Mouse (Mus musculus) granulocyte monocyte progenitor cell, adult 5-6 weeks (primary cell): ENCODE measurements at regions not wholly inside any gene's neighbourhood (a gene's known extent, or its start where the extent isn't known, plus 50 kb on each side); places are given as distances from the start of the nearest gene placed in this dataset.

Experiments
- ATAC-seq: replicated peaks from 2 replicates; pipeline ENCODE4 v1.8.0; 2016; ENCODE audit warnings: mild to moderate bottlenecking, moderate TSS enrichment, inconsistent platforms; ENCODE audit not compliant: poor library complexity, severe bottlenecking

GRCm38 (mm10) chr6:139391307-139391706, 110.5 kb downstream of the Rergl start:
- no peak for ATAC-seq

DNA sequence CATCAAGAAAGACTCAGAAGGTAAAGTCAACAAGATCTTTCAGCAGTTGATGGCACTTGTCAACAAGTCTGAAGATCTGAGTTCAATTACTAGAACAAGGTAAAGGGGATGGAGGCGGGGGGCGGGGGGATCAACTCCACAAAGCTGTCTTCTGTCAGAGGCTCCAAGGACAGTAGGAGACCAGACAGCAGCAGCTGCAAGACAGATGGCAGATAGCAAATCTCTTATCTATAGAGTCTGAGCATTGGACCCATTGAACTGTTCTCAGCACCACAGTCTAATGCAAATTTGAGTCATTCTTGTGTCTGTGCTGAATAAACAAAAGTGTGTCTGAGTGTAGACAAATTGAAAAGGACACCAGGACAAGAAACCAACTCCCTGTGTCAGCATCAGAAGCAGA, 150.8 kb downstream of the Rergl start:
- no peak for ATAC-seq

DNA sequence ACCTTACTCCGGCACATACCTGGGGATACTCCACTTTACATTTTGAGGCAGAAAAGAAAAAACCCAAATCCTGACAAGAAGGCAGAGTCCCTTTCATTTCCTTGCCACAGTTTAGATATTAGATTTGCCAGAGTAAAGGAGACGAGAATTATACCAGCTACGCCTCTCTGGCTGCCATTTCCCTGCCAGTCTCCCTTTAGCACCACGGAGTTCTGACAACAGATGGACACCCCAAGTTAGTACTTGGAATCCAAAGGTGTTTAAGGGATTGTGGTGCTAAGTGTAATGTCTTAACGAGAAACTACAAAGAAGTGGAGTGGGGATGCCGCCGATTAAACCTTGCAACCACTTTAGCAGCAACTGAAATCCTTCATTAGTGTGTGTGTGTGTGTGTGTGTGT, 176.6 kb downstream of the Rergl start:
- no peak for ATAC-seq

DNA sequence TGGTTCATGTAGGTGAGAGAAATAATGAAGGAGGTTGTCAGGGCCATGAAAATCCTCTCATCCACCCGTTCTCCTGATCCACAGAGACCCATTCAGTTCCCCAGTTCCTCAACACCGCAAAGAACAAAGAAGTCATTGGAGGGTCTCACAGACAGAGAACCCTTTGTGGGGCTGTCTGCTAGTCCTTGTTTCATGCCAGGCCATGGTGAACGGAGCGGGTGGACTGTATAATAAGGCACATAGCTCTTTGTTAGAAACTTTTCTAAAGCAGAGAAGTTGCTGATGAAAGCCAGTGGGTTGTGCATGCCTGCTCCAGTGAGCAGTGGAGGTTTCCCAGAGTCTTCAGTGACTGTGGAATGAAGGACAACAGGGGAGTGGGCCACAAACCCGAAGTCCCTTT, 194.1 kb downstream of the Rergl start:
- no peak for ATAC-seq

DNA sequence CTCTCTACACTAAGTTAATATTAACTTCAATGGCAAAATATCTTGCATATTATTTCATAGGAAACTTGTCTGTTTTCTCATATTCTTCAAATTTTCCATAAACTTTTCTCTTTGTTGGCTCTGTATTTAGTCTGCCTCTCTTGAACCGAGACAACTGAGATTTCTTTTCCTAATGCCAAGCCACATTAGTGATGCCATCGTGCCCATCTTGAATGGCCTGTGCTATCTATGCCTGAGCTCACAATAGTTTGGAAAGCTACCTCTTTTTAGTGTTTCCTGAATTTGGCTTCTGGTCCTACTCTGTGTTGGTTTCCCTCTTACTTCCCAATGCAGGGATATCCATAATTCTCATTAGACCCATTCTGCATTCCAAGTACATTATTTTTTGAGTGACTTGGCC, 197.5 kb downstream of the Rergl start:
- ATAC-seq: no peak

GRCm38 (mm10) chr6:139295701-139296100, 206.1 kb downstream of the Rergl start:
- ATAC-seq: no peak

DNA sequence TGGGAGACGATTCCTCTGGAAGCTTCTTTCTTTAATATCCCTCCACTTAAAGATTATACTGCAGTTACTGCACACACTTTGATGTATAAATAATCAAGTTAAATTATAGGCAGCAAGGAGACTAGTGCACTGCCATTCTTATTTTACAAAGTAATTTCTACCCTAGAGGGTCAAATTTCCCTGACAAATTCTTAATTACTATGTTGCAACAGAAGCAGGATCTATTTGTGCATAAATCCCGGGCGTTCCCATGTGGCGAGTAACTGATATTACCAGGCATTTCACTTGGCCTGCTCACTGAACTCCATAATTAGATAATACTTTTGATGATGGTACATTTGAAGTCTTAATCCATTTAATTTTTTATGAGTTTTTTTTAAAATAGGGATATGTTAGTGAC, 222.7 kb downstream of the Rergl start:
- ATAC-seq: no peak

- ATAC-seq: no peak
Observed at GRCm38 (mm10) chr6:139275512-139275911, 226.3 kb downstream of the Rergl start.

GRCm38 (mm10) chr6:139253704-139254103, 248.1 kb downstream of the Rergl start:
- no peak for ATAC-seq

DNA sequence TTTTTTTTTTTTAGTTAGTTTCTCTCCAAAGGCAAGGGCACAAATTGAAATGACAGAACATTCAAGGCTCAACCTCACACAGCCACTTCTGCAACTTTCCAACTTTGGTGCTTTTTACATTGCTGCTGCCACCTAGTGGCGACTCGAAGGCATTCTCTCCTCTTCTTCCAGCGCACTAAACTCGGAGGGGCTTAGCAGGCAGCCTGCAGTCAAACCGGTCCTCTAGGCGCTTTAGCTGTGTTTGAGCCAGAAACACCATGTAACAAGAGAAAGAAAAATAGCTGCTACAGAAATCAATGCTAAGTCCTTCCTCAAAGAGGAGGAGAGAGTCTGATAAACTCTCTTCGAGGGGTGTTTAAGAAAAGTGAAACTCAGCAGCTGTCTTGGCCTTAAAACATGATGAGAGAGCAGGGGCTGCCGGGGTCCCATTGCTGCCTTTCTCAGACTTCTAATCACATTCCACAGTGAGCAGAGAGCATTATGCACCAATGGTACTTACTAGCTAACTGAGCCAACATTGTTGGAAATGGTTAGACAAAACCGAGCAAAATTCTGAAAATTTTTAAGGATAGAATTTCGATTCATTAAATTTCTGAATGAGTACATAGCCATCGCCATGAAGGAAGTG, 252.7 kb downstream of the Rergl start:
- peak; percentile 92 for ATAC-seq

GRCm38 (mm10) chr6:139226127-139226526, 275.6 kb downstream of the Rergl start:
- ATAC-seq: no peak

GRCm38 (mm10) chr6:139214488-139214887, 287.3 kb downstream of the Rergl start:
- no peak for ATAC-seq

DNA sequence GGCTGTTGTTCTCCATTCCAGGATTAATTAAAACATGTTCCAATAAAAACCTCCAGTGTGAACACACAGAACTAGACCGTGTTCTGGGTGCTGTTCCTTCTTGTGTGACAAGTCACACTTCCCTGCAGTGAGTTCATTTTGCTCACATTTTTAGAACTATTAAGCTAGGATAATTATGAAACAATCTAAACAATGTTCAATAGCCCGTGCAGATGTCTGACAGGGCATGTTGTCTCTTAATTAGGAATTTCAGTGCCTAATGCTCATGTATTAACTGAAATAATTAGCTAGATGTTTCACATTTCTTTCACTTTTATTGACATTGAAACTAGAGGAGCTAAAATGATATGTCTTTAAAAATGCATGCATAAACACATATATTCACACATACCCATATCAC, 291.5 kb downstream of the Rergl start:
- ATAC-seq: no peak

DNA sequence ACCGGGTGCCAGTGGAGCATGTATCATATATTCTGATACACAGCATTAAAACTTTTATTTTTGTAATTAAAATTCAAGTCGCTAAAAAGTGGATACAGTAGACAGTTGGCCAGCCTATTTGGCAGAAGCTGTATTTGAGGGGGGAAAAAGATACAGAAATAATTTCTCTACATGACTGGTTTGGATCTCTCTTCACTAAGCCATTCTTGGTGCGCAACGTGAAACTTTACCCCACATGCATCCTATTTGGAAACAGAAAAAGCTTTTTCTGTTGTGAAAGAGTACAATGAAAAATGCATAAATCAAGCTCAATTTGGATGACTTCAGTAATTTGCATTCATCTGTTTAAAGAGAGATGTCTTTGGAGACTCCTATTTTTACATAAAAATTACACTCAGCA, 303.2 kb downstream of the Rergl start:
- no peak for ATAC-seq

DNA sequence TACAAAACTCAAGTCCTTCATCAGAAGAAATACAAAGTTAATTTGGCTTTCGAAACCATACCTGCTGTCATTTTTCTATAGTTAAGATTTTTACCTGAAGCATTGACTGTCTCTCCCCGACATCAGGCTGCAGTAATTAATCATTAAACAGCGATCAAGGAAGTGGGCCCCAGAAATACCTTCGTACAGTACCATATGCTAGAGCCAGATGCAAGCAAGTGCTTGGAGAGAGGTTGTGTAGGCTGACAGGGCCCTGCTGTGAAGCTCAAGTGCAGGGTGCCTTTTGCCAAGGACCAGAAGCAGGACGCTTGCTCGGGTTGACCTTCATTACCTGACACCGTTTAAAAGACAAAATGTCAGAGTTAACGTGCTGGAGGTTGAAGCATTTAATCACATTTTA, 315.3 kb downstream of the Rergl start:
- ATAC-seq: no peak

GRCm38 (mm10) chr6:139160352-139160751, 341.4 kb downstream of the Rergl start:
- no peak for ATAC-seq

DNA sequence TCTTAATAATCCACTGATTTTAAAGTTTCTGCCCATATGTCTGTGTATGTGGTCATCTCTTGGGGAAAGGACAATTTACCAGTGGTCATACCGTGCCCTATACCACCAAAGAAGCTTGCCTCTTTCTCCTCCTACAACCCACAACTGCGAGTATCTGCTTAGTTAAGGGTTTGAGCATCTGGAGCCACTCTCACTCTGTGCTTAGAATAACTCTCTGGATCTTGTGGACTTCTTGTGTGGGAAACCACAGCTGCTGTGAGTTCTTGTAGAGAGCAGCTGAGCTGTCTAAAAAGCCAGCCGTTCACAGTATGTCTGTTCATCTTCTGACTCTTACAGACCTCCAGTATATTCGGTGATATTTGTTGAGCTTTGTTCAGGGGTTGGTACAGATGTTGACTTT, 342.0 kb downstream of the Rergl start:
- no peak for ATAC-seq

- no peak for ATAC-seq
Observed at GRCm38 (mm10) chr6:139154802-139155201, 347.0 kb downstream of the Rergl start.

- no peak for ATAC-seq
Observed at GRCm38 (mm10) chr6:139135693-139136092, 366.1 kb downstream of the Rergl start.

GRCm38 (mm10) chr6:139132083-139132679, 369.6 kb downstream of the Rergl start:
- no peak for ATAC-seq

GRCm38 (mm10) chr6:139108263-139108662, 393.5 kb downstream of the Rergl start:
- ATAC-seq: no peak

- no peak for ATAC-seq
Observed at GRCm38 (mm10) chr6:139103397-139103796, 398.4 kb downstream of the Rergl start.

GRCm38 (mm10) chr6:139099273-139099672, 402.5 kb downstream of the Rergl start:
- ATAC-seq: no peak
